Mouse (Mus musculus): Measurements from ENCODE around the gene Sptan1.

DNA sequence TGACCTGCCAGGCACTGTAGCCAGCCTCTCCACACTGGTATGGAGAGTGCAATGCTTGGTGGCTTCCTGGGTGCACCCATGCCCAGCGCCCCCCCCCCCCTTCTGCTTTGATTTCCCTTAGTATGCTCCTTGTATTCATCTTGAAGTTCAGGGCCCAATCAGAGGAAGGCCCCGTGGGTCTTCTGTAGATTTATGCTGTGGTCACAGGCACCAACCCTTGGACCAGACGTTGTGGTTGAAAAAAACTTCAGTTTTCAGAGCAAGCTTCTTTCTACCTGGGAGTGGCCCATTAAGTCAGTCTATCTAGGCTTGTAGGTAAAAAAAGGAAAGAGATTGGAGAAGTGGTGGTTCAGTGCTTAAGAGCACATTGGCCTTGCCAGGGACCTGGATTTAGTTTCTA, 98.4 kb downstream of the Sptan1 start:
- TF ChIP-seq POLR2A (IDR thresholded peaks at IDR 0.05; ENCODE audit: extremely low read depth, insufficient read depth, low read length) (no peak), CTCF (IDR thresholded peaks at IDR 0.05; ENCODE audit: extremely low read depth, insufficient read depth, low read length) (no peak)

All from cortical plate, adult 2 months (tissue).